Mouse (Mus musculus) heart, postnatal 0 days (tissue): Measurements from ENCODE around the gene Filip1. TPM values are rescaled to one million over a fixed set of nuclear protein-coding genes. Genes with fewer than 3 reads are reported as not detected.
"Not testable (repeated sequence)": the region's sequence is repeated elsewhere in the genome, so short reads cannot be mapped to it uniquely, and the experiment has no call there.

Experiments
- ATAC-seq: fragments of 200-750 bp; cut with Nextera tagmentation; 2 replicates; pipeline ENCODE4 v1.8.0; 2017; ENCODE audit warnings: low read depth, moderate number of reproducible peaks, moderate library complexity; ENCODE audit not compliant: insufficient read depth
- DNase-seq: peaks from one replicate; pipeline ENCODE4 v3.0.0-alpha.2; 2016; ENCODE audit warnings: low spot score
- H3K27ac ChIP-seq: fragments of 300-500 bp; sonication (generic); 2 replicates; pipeline ENCODE4 v1.5.1; 2014; ENCODE audit warnings: low read depth, mild to moderate bottlenecking
- H3K27me3 ChIP-seq: fragments of 300-500 bp; sonication (generic); 2 replicates; pipeline ENCODE4 v1.6.1; 2014; ENCODE audit warnings: low read length, mixed read lengths; ENCODE audit not compliant: control insufficient read depth, insufficient read depth
- H3K36me3 ChIP-seq: fragments of 300-500 bp; sonication (generic); replicated peaks from 2 replicates; pipeline ENCODE4 v1.6.1; 2014; ENCODE audit warnings: low read length, mixed read lengths; ENCODE audit not compliant: control insufficient read depth, insufficient read depth
- H3K4me1 ChIP-seq: fragments of 300-500 bp; sonication (generic); 2 replicates; pipeline ENCODE4 v1.6.1; 2014; ENCODE audit warnings: antibody characterized with exemption; ENCODE audit not compliant: control insufficient read depth, insufficient read depth
- H3K4me2 ChIP-seq: fragments of 300-500 bp; sonication (generic); 2 replicates; pipeline ENCODE4 v1.6.1; 2014; ENCODE audit warnings: low read depth, mild to moderate bottlenecking, low read length, moderate library complexity
- H3K4me3 ChIP-seq: fragments of 300-500 bp; sonication (generic); 2 replicates; pipeline ENCODE4 v1.5.1; 2014; ENCODE audit warnings: low read depth, low read length
- H3K9ac ChIP-seq: fragments of 300-500 bp; sonication (generic); replicated peaks from 2 replicates; pipeline ENCODE4 v1.6.1; 2014; ENCODE audit warnings: low read depth, low read length, mixed read lengths
- H3K9me3 ChIP-seq: fragments of 300-500 bp; sonication (generic); replicated peaks from 2 replicates; pipeline ENCODE4 v1.6.1; 2016; ENCODE audit warnings: low read length; ENCODE audit not compliant: control insufficient read depth
- CTCF ChIP-seq: IDR thresholded peaks from 2 replicates; pipeline ENCODE4 v1.5.1; 2016; ENCODE audit warnings: antibody characterized with exemption, control low read depth, low read depth
- EP300 ChIP-seq: IDR thresholded peaks from 2 replicates; pipeline ENCODE4 v1.6.1; 2016; ENCODE audit warnings: antibody characterized with exemption, low read depth
- WGBS: fragments of 180-500 bp; shearing (Covaris S2); extraction: QIAGEN DNeasy Blood & Tissue Kit; methylation state at CpG from one replicate; pipeline ENCODE4 v1.1.7; 2014; 5-methylcytosine and 5-hydroxymethylcytosine counted together
- polyA plus RNA-seq: library from polyadenylated mRNA; unstranded; fragments of >200 nt; fragmentation: Nextera tagmentation; extraction: Ambion mirVana; gene quantifications from 2 replicates; pipeline ENCODE4 v1.2.1, GENCODE M21; 2015
- total RNA-seq: library from RNA; depleted of rRNA; stranded (reverse); fragments of >200 nt; gene quantifications from 2 replicates; pipeline ENCODE4 v1.2.3, GENCODE M21; 2014; ENCODE audit warnings: low replicate concordance; rRNA removed

Filip1 gene
- total RNA-seq (27.4 and 52.3 TPM in 2 replicates), polyA plus RNA-seq (31.6 and 39.0 TPM in 2 replicates)

- no peak for DNase-seq
- TF ChIP-seq CTCF, result no peak
- no peak for TF ChIP-seq EP300
- 41% methylated on average over 7 of the region's 7 CpGs for WGBS
- Histone ChIP-seq H3K27ac (no peak within 1 kb of the TSS), H3K9me3 (no peaks in the 10 kb centered on the region), H3K9ac (no peak within 1 kb of the TSS), H3K4me3 (no peak within 1 kb of the TSS), H3K4me2 (no peak within 1 kb of the TSS), H3K4me1 (no peaks in the 10 kb centered on the region), H3K27me3 (no peaks in the 10 kb centered on the region), H3K36me3 (no peaks in the 10 kb centered on the region)
- ATAC-seq, result no peak
Observed at GRCm38 (mm10) chr9:80012751-80013150, at the start of gene Filip1. TSS of gene Filip1 (minus strand) at chr9:80012851.

GRCm38 (mm10) chr9:80057690-80058089 lies 45.0 kb upstream of the Filip1 start:
- no peak overlapping the region for H3K9ac ChIP-seq
- H3K9me3 ChIP-seq, result no peaks in the 10 kb centered on the region
- 43% methylated on average over 2 of the region's 2 CpGs for WGBS
- DNase-seq, result no peak
- no peak overlapping the region for H3K4me3 ChIP-seq
- ATAC-seq, result no peak
- H3K4me1 ChIP-seq, result no peaks in the 10 kb centered on the region
- H3K4me2 ChIP-seq, result no peak overlapping the region
- no peaks in the 10 kb centered on the region for H3K27me3 ChIP-seq
- no peak overlapping the region for H3K27ac ChIP-seq
- no peaks in the 10 kb centered on the region for H3K36me3 ChIP-seq
- TF ChIP-seq CTCF (no peak), EP300 (no peak)

GRCm38 (mm10) chr9:80052951-80053350 lies 40.3 kb upstream of the Filip1 start:
- WGBS, result 72% methylated on average over 5 of the region's 5 CpGs
- ATAC-seq (no peak), DNase-seq (no peak)
- TF ChIP-seq CTCF (no peak), EP300 (no peak)
- no peak overlapping the region for H3K9ac ChIP-seq
- H3K27ac ChIP-seq, result no peak overlapping the region
- no peak overlapping the region for H3K4me3 ChIP-seq
- H3K4me1 ChIP-seq, result no peaks in the 10 kb centered on the region
- H3K36me3 ChIP-seq, result no peaks in the 10 kb centered on the region
- no peak overlapping the region for H3K4me2 ChIP-seq
- H3K27me3 ChIP-seq, result no peaks in the 10 kb centered on the region
- H3K9me3 ChIP-seq, result no peaks in the 10 kb centered on the region

- not testable (repeated sequence) for H3K9me3 ChIP-seq, H3K9ac ChIP-seq, H3K36me3 ChIP-seq, H3K4me3 ChIP-seq, ATAC-seq, DNase-seq, H3K27me3 ChIP-seq, H3K27ac ChIP-seq, H3K4me2 ChIP-seq, H3K4me1 ChIP-seq
- WGBS, result 60% methylated on average over 5 of the region's 5 CpGs
Observed at GRCm38 (mm10) chr9:80049271-80049670, 36.6 kb upstream of the Filip1 start.

GRCm38 (mm10) chr9:80044301-80044700 lies 31.6 kb upstream of the Filip1 start:
- not testable (repeated sequence) for DNase-seq, ATAC-seq, H3K4me1 ChIP-seq, H3K36me3 ChIP-seq, H3K9me3 ChIP-seq, H3K27ac ChIP-seq, H3K27me3 ChIP-seq, H3K4me3 ChIP-seq, H3K9ac ChIP-seq, H3K4me2 ChIP-seq
- WGBS, result 83% methylated on average over 4 of the region's 4 CpGs

GRCm38 (mm10) chr9:80039296-80039815 lies 26.7 kb upstream of the Filip1 start:
- H3K36me3 ChIP-seq, result no peaks in the 10 kb centered on the region
- H3K9ac ChIP-seq, result no peak overlapping the region
- H3K4me1 ChIP-seq, result no peaks in the 10 kb centered on the region
- H3K27ac ChIP-seq, result no peak overlapping the region
- H3K27me3 ChIP-seq, result no peaks in the 10 kb centered on the region
- ATAC-seq (no peak), DNase-seq (no peak)
- H3K4me3 ChIP-seq, result no peak overlapping the region
- no peaks in the 10 kb centered on the region for H3K9me3 ChIP-seq
- TF ChIP-seq EP300 (no peak), CTCF (no peak)
- 39% methylated on average over 2 of the region's 2 CpGs for WGBS
- H3K4me2 ChIP-seq, result no peak overlapping the region
